Mouse (Mus musculus) kidney, postnatal 0 days (tissue): Measurements from ENCODE around the gene Tmem151a. TPM values are rescaled to one million over a fixed set of nuclear protein-coding genes. Genes with fewer than 3 reads are reported as not detected.

Experiments
- ATAC-seq: fragments of 200-750 bp; cut with Nextera tagmentation; replicated peaks from 2 replicates; pipeline ENCODE4 v1.8.0; 2017; ENCODE audit warnings: low read depth, moderate number of reproducible peaks, moderate TSS enrichment, moderate library complexity; ENCODE audit not compliant: low FRiP score
- DNase-seq: peaks from one replicate; pipeline ENCODE4 v3.0.0-alpha.2; 2016; ENCODE audit warnings: low spot score
- H3K27ac ChIP-seq: fragments of 300-500 bp; sonication (generic); 2 replicates; pipeline ENCODE4 v1.5.1; 2014; ENCODE audit warnings: mild to moderate bottlenecking
- H3K27me3 ChIP-seq: fragments of 300-500 bp; sonication (generic); 2 replicates; pipeline ENCODE4 v1.6.1; 2014; ENCODE audit warnings: low read length, mixed read lengths; ENCODE audit not compliant: insufficient read depth
- H3K36me3 ChIP-seq: fragments of 300-500 bp; sonication (generic); 2 replicates; pipeline ENCODE4 v1.6.1; 2014; ENCODE audit warnings: low read length, mixed read lengths; ENCODE audit not compliant: insufficient read depth
- H3K4me1 ChIP-seq: fragments of 300-500 bp; sonication (generic); replicated peaks from 2 replicates; pipeline ENCODE4 v1.6.1; 2014; ENCODE audit warnings: antibody characterized with exemption, low read length, mixed read lengths; ENCODE audit not compliant: insufficient read depth
- H3K4me2 ChIP-seq: fragments of 300-500 bp; sonication (generic); 2 replicates; pipeline ENCODE4 v1.6.1; 2014; ENCODE audit warnings: mild to moderate bottlenecking, low read length, moderate library complexity, mixed read lengths
- H3K4me3 ChIP-seq: fragments of 300-500 bp; sonication (generic); replicated peaks from 2 replicates; pipeline ENCODE4 v1.5.1; 2014; ENCODE audit warnings: low read depth, low read length
- H3K9ac ChIP-seq: fragments of 300-500 bp; sonication (generic); 2 replicates; pipeline ENCODE4 v1.6.1; 2014; ENCODE audit warnings: low read depth, low read length
- H3K9me3 ChIP-seq: fragments of 300-500 bp; sonication (generic); replicated peaks from 2 replicates; pipeline ENCODE4 v1.6.1; 2016; ENCODE audit warnings: low read length, inconsistent platforms, mixed read lengths
- CTCF ChIP-seq: IDR thresholded peaks from 2 replicates; pipeline ENCODE4 v1.5.1; 2016; ENCODE audit warnings: antibody characterized with exemption, low read depth, mild to moderate bottlenecking, moderate library complexity
- WGBS: fragments of 180-500 bp; shearing (Covaris S2); extraction: QIAGEN DNeasy Blood & Tissue Kit; methylation state at CpG from one replicate; pipeline ENCODE4 v1.1.7; 2014; 5-methylcytosine and 5-hydroxymethylcytosine counted together
- polyA plus RNA-seq: library from polyadenylated mRNA; unstranded; fragments of >200 nt; fragmentation: Nextera tagmentation; extraction: Ambion mirVana; gene quantifications from 2 replicates; pipeline ENCODE4 v1.2.1, GENCODE M21; 2015

Gene Tmem151a
- polyA plus RNA-seq, 1 experiment from 2014 or later = 2.1 TPM

DNA sequence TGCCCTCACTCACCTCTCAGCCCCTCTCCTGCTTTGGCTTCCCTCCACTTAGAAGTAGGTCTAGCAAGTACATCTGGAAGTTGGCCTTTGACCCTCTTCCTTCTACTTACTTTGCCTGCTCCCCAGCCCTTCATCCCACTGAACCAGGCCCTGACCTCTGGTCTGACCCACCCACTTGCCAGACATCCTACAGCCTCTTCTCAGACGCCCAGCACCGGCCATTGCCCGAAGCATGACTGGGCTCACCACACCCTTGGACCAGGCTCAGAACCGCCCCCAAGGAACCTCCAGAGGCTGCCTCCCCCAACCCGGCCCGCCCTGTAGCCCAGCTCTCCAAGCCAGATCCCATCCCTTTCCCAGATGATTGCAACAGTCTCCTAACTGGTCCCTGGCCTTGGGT lies 22.9 kb downstream of the Tmem151a start:
- Histone ChIP-seq H3K36me3 (no peaks in the 10 kb centered on the region), H3K4me2 (no peak overlapping the region), H3K27ac (no peak overlapping the region), H3K27me3 (no peaks in the 10 kb centered on the region), H3K4me1 (peaks cover 39% of the 10 kb centered on the region), H3K9me3 (no peaks in the 10 kb centered on the region), H3K4me3 (no peak overlapping the region), H3K9ac (no peak overlapping the region)
- TF ChIP-seq CTCF = no peak
- WGBS = 59% methylated on average over 6 of the region's 6 CpGs
- ATAC-seq (no peak), DNase-seq (no peak)

DNA sequence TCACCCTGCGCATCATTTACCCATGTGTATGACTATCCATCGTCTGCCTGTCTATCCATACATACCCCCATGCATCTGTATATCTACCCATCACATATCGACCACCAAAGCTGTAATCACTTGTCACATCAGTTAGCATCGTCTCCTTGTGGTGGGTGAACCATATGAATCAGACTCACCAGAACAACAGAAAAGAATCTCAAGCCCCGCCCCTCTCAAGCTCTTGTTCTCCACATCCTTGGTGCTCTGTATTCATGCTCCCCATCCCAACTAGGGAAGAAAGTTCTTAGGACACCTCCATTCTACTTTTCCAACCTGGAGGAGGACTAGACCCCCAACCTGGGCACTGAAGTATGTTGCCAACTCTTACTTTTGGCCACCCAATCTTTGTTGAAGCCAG lies 23.3 kb downstream of the Tmem151a start:
- Histone ChIP-seq H3K4me3 (no peak overlapping the region), H3K36me3 (no peaks in the 10 kb centered on the region), H3K4me1 (peaks cover 35% of the 10 kb centered on the region), H3K9ac (no peak overlapping the region), H3K27me3 (no peaks in the 10 kb centered on the region), H3K27ac (no peak overlapping the region), H3K9me3 (no peaks in the 10 kb centered on the region), H3K4me2 (no peak overlapping the region)
- no peak for TF ChIP-seq CTCF
- DNase-seq (no peak), ATAC-seq (no peak)
- WGBS = 88% methylated on average over 5 of the region's 5 CpGs

DNA sequence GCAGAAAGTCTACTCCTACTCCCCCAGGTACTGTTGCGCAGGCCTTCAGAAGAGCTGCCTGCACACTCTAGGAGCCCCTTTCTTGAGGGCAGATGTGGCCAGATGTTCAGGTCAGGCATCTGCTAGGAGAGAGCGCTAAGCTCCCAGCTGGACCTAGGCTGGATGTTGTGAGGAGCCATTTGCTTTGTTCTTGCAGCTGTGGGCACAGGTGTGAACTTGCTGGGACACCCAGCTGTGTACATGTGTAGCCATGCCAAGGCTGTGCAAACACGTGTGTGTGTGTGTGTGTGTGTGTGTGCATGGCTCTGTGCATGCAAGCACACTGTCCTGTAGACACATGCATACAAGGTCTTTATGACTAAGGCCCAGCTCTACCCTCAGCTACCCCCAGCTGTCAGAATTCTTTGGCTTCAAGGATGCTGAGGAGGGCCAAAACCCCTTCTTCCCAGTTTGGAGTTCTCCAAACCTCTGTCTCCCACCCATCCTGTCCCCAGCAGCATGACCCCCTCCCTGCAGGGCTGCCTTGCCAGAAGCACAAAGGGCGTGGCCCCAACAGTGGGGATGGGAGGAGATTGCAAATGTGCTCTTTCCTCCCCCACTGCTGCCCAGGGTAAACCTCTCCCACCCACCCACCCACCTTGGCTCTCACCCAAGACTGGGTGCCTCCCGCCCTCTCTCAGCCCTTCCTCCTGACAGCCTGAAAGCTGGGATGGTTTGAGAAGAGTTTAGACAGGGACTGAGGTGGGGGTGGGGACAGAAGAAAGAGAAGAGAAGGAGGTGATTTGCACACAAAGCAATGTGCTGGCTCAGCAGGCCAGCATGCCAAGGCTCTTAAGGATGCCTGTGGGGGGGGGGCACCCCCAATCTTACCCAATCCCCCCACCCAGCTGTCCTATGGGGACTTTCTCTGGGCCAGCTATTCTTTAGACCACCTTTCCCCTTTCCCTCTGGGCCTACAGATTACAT lies 24.7 kb downstream of the Tmem151a start:
- H3K36me3 ChIP-seq = no peaks in the 10 kb centered on the region
- DNase-seq = no peak
- peaks cover 32% of the 10 kb centered on the region for H3K4me1 ChIP-seq
- 35% methylated on average over 5 of the region's 5 CpGs for WGBS
- H3K9me3 ChIP-seq = no peaks in the 10 kb centered on the region
- no peak for ATAC-seq
- no peak overlapping the region for H3K9ac ChIP-seq
- H3K4me2 ChIP-seq = no peak overlapping the region
- H3K27me3 ChIP-seq = no peaks in the 10 kb centered on the region
- H3K4me3 ChIP-seq = no peak overlapping the region
- peak overlapping the region; percentile 8 for H3K27ac ChIP-seq
- no peak for TF ChIP-seq CTCF

DNA sequence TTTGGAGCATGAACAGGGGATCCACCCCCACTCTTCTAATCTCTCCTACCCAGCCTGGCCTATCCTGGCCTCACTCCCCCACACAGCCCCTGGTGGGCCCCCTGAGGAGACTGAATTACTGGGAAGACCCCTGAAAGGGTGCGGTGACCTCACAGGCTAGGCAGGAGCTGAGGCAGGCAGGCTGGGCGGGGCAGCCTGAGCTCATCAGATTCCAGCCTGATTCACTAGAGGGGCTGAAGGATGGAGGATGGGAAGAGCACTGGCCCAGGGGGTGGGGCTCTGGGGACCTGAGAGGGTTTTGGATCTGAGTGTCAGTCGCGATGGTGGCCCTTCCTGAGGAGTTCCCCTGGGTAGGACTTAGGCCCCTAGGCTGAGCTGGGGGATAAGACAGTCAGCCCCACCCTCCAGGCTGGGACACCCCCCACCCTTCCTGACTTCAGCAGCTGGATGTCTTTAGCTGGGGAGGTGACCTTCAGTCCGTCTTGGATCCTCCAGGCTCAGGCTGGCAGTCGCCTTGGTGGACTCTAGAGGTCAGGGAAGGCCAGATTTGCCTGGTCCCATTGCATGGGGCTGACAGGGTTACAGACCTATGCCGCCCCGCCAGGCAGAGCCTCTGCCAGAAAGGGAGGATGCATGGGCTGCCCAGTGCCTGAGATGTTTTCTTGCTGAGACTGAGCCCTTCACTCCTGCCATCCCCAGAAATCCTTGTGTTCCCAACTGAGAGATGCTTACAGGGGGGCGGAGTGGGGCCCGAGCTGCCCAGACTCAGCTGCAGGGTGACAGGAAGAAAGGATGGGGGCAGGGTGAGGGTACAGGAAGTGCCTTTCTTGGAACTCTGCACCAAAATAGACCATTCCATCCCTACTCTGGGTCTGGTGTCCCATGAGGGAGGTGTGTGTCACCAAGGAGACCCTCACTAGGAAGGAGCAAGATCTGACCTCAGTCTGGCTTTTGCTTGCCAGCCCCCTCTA lies 26.2 kb downstream of the Tmem151a start:
- WGBS = 12% methylated on average over 10 of the region's 10 CpGs
- DNase-seq (peak; percentile 53), ATAC-seq (peak; percentile 31; the same call in 1 of the 2 replicates)
- H3K4me1 ChIP-seq = peaks cover 30% of the 10 kb centered on the region
- no peaks in the 10 kb centered on the region for H3K9me3 ChIP-seq
- no peaks in the 10 kb centered on the region for H3K27me3 ChIP-seq
- peak; percentile 13; the same call in 1 of the 2 replicates for TF ChIP-seq CTCF
- peak overlapping the region; percentile 4; the same call in 1 of the 2 replicates for H3K4me2 ChIP-seq
- H3K27ac ChIP-seq = peak overlapping the region; percentile 77
- no peak overlapping the region for H3K4me3 ChIP-seq
- no peaks in the 10 kb centered on the region for H3K36me3 ChIP-seq
- peak overlapping the region; percentile 10; the same call in 1 of the 2 replicates for H3K9ac ChIP-seq

DNA sequence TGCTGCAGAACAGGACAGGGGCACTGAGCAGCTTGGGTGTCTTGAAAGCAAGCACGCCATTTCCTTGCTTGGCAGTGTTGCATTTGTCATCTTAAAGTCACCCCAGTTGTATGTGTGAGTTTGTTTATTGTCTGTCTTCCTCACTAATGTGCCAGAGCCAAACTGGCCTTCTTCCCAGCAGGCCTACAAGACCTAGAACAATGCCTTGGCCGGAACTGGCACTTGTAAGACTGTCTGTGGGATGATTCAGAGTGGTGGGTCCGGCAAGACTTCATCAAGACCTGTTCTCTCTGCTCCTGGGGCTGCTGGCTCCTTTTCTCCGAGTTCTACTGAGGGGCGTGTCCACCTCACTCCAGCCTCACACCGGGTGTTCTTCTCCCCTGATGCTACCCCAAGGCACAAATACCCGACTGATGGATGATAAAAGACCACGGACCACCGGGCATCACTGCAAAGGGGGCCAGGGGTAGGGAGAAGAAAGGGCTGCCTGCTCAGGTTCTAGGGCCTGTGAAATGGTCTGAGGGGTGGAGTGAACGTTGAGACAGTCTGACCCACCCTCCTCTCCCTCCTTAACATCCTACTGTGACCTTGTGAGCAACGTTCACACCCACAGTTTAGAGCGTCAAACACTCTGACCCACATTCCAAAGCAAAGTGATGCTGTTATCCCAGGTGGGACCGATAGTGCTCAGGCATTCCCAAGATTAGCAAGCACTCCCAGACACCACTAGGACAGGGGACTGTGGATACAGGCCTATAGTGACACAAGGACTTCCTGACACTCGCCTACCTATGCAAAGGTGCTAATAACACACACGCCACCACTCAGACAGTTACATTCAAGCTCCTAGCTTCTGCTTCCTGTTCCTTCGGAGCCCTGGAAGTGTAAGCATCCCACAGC lies 27.2 kb downstream of the Tmem151a start:
- ATAC-seq (no peak), DNase-seq (no peak)
- Histone ChIP-seq H3K27me3 (no peaks in the 10 kb centered on the region), H3K4me3 (no peak overlapping the region), H3K27ac (peak overlapping the region; percentile 77), H3K9me3 (no peaks in the 10 kb centered on the region), H3K4me2 (no peak overlapping the region), H3K9ac (no peak overlapping the region), H3K4me1 (peaks cover 30% of the 10 kb centered on the region), H3K36me3 (no peaks in the 10 kb centered on the region)
- WGBS = 26% methylated on average over 16 of the region's 16 CpGs
- TF ChIP-seq CTCF = no peak
